ENCODE assay signal across 19 mouse cellular contexts in the genomic region with DNA sequence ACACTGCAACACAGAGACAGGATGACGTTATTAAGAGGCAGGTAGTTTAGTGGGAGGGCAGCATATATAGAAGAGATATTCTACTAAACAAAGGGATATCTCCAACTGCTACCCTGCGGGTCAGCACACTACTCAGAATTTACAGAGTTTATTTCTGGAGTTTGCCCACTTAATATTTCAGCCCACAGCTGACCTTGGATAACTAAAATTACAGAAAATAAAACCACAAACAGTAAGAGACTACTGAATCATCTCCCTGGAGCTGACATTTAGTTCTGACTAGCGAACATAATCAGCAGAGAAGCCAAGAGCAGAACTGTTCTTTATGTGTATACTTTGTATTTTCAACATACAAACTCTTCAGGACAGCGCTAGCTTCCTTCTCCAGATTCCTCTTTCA.
"Had no signal": no experiment of that assay in that cellular context is flagged by ENCODE, and none has a peak within 500 bp of the region (broad histone marks: within the 10 kb centered on the region; RNA-seq: fewer than 3 reads in every experiment).

No protein-coding gene starts in this region.

- DNase-seq: liver, postnatal 0 days; lung, adult 2 months; lung, postnatal 14 days; lung, postnatal 36 days; midbrain, embryonic 14.5 days; right cerebral cortex, postnatal 14 days; thymus, adult 2 months; thymus, postnatal 25 days; thymus, postnatal 4 days had no signal

- H3K27me3 ChIP-seq: lung, embryonic 15.5 days; megakaryocyte, embryonic 14.5 days; midbrain, embryonic 12.5 days; neural tube, embryonic 12.5 days; stomach, embryonic 15.5 days had no signal

- H3K4me2 ChIP-seq: lung, embryonic 15.5 days; midbrain, embryonic 12.5 days; neural tube, embryonic 12.5 days; stomach, embryonic 15.5 days had no signal

- H3K4me3 ChIP-seq: lung, embryonic 15.5 days; megakaryocyte, embryonic 14.5 days; midbrain, embryonic 10.5 days; midbrain, embryonic 12.5 days; neural tube, embryonic 12.5 days; stomach, embryonic 15.5 days had no signal

- ATAC-seq: liver, postnatal 0 days; lung, postnatal 0 days; midbrain, embryonic 16.5 days had no signal

- H3K4me1 ChIP-seq: stomach, embryonic 15.5 days had no signal

- H3K9me3 ChIP-seq: lung, embryonic 15.5 days; megakaryocyte, embryonic 14.5 days; midbrain, embryonic 10.5 days; midbrain, embryonic 12.5 days; neural tube, embryonic 12.5 days; stomach, embryonic 15.5 days had no signal

- H3K9ac ChIP-seq: liver, postnatal 0 days; lung, embryonic 15.5 days; midbrain, embryonic 12.5 days; neural tube, embryonic 12.5 days; stomach, embryonic 15.5 days had no signal

- H3K27ac ChIP-seq: lung, embryonic 15.5 days; macrophage; midbrain, embryonic 10.5 days; midbrain, embryonic 12.5 days; neural tube, embryonic 12.5 days; stomach, embryonic 15.5 days; stomach, postnatal 0 days had no signal

- H3K36me3 ChIP-seq: lung, embryonic 15.5 days; midbrain, embryonic 12.5 days; neural tube, embryonic 12.5 days; stomach, embryonic 15.5 days had no signal
